16 mouse cellular contexts compared by ENCODE assay signal in genomic region chr10:60595166-60595565, GRCm38 (mm10).
DNase-seq lines count a peak whose midpoint lies in the region; ATAC-seq lines count a peak whose summit lies in the region.
"Had no signal": no experiment of that assay in that cellular context is flagged by ENCODE, and none has a peak within 500 bp of the region (broad histone marks: within the 10 kb centered on the region; RNA-seq: fewer than 3 reads in every experiment).

No protein-coding gene starts in this region.

- peaks cover 17% of the 10 kb centered on the region for H3K4me1 ChIP-seq in forebrain, embryonic 14.5 days (ENCODE audit: control insufficient read depth, insufficient read depth, low read length)
- H3K4me1 ChIP-seq in forebrain, embryonic 11.5 days (replicated peaks; ENCODE audit: control insufficient read depth, insufficient read depth, low read length) = peaks cover 16% of the 10 kb centered on the region
- peaks cover 9% of the 10 kb centered on the region for H3K4me1 ChIP-seq in hindbrain, embryonic 16.5 days (ENCODE audit: control insufficient read depth, insufficient read depth, low read depth, low read length)
- peaks cover 14% of the 10 kb centered on the region for H3K4me1 ChIP-seq in hindbrain, embryonic 10.5 days (replicated peaks)
- peaks cover 34% of the 10 kb centered on the region for H3K4me1 ChIP-seq in neural tube, embryonic 15.5 days

- no peak for ATAC-seq in forebrain, embryonic 14.5 days
- no peak for ATAC-seq in forebrain, embryonic 11.5 days (replicated peaks; ENCODE audit: low FRiP score)
- ATAC-seq in hindbrain, embryonic 16.5 days = peak; percentile 80
- ATAC-seq in neural tube, embryonic 15.5 days (ENCODE audit: low FRiP score) = 0 out of 2 replicates have a peak, but pooled peaks have one; percentile 33

- H3K36me3 ChIP-seq in forebrain, embryonic 14.5 days (ENCODE audit: control insufficient read depth, insufficient read depth, low read length) = no peaks in the 10 kb centered on the region
- no peaks in the 10 kb centered on the region for H3K36me3 ChIP-seq in forebrain, embryonic 11.5 days (ENCODE audit: control insufficient read depth, insufficient read depth, low read length)
- H3K36me3 ChIP-seq in hindbrain, embryonic 16.5 days (ENCODE audit: control insufficient read depth, insufficient read depth, low read length) = no peaks in the 10 kb centered on the region
- H3K36me3 ChIP-seq in hindbrain, embryonic 10.5 days = no peaks in the 10 kb centered on the region
- H3K36me3 ChIP-seq in neural tube, embryonic 15.5 days = no peaks in the 10 kb centered on the region
- H3K36me3 ChIP-seq: limb, embryonic 12.5 days had no signal

- DNase-seq in forebrain, embryonic 14.5 days (ENCODE audit: low spot score) = peak; percentile 51
- DNase-seq in forebrain, embryonic 11.5 days (ENCODE audit: low spot score) = no peak
- no peak for DNase-seq in hindbrain, embryonic 10.5 days (ENCODE audit: low spot score)
- DNase-seq in neural tube, embryonic 10.5 days (ENCODE audit: extremely low spot score, low spot score) = no peak
- DNase-seq in cerebellum, postnatal 36 days = peak; percentile 6 to 18
- no peak for DNase-seq in spleen, adult 18-20 months
- DNase-seq: heart, postnatal 4 days; midbrain, embryonic 14.5 days; thymus, postnatal 36 days had no signal

- H3K9me3 ChIP-seq in forebrain, embryonic 14.5 days (replicated peaks; ENCODE audit: control insufficient read depth, low read length) = no peaks in the 10 kb centered on the region
- H3K9me3 ChIP-seq in forebrain, embryonic 11.5 days (ENCODE audit: control insufficient read depth, low read length) = no peaks in the 10 kb centered on the region
- no peaks in the 10 kb centered on the region for H3K9me3 ChIP-seq in hindbrain, embryonic 16.5 days (ENCODE audit: control insufficient read depth, low read length)
- H3K9me3 ChIP-seq in hindbrain, embryonic 10.5 days = no peaks in the 10 kb centered on the region
- H3K9me3 ChIP-seq in neural tube, embryonic 15.5 days (replicated peaks) = no peaks in the 10 kb centered on the region
- H3K9me3 ChIP-seq: limb, embryonic 12.5 days had no signal

- no peak overlapping the region for H3K4me2 ChIP-seq in forebrain, embryonic 14.5 days (ENCODE audit: low read length)
- H3K4me2 ChIP-seq in forebrain, embryonic 11.5 days (ENCODE audit: low read depth, low read length, severe bottlenecking) = no peak overlapping the region
- H3K4me2 ChIP-seq in hindbrain, embryonic 16.5 days (ENCODE audit: low read length) = no peak overlapping the region
- no peak overlapping the region for H3K4me2 ChIP-seq in neural tube, embryonic 15.5 days
- H3K4me2 ChIP-seq: heart, embryonic 11.5 days; limb, embryonic 12.5 days had no signal

- no peak overlapping the region for H3K27ac ChIP-seq in forebrain, embryonic 14.5 days (ENCODE audit: low read depth, low read length)
- no peak overlapping the region for H3K27ac ChIP-seq in forebrain, embryonic 11.5 days (ENCODE audit: low read depth, low read length)
- H3K27ac ChIP-seq in hindbrain, embryonic 16.5 days (ENCODE audit: low read depth, low read length) = no peak overlapping the region
- no peak overlapping the region for H3K27ac ChIP-seq in hindbrain, embryonic 10.5 days
- H3K27ac ChIP-seq in neural tube, embryonic 15.5 days (replicated peaks) = no peak overlapping the region
- H3K27ac ChIP-seq: kidney, postnatal 0 days; limb, embryonic 12.5 days; macrophage had no signal

- no peak overlapping the region for H3K9ac ChIP-seq in forebrain, embryonic 14.5 days (ENCODE audit: low read length)
- H3K9ac ChIP-seq in forebrain, embryonic 11.5 days (ENCODE audit: low read length) = no peak overlapping the region
- no peak overlapping the region for H3K9ac ChIP-seq in hindbrain, embryonic 16.5 days (ENCODE audit: low read depth, low read length)
- no peak overlapping the region for H3K9ac ChIP-seq in neural tube, embryonic 15.5 days (replicated peaks)
- H3K9ac ChIP-seq: limb, embryonic 12.5 days had no signal

- WGBS in forebrain, embryonic 14.5 days = 39% methylated on average over 6 of the region's 6 CpGs
- WGBS in forebrain, embryonic 11.5 days = 84% methylated on average over 6 of the region's 6 CpGs
- WGBS in hindbrain, embryonic 16.5 days = 59% methylated on average over 6 of the region's 6 CpGs
- WGBS in hindbrain, embryonic 10.5 days = 76% methylated on average over 6 of the region's 6 CpGs
- 47% methylated on average over 6 of the region's 6 CpGs for WGBS in neural tube, embryonic 15.5 days

- H3K4me3 ChIP-seq in forebrain, embryonic 14.5 days (ENCODE audit: low read depth, low read length) = no peak overlapping the region
- no peak overlapping the region for H3K4me3 ChIP-seq in forebrain, embryonic 11.5 days (ENCODE audit: low read depth, low read length)
- H3K4me3 ChIP-seq in hindbrain, embryonic 16.5 days (ENCODE audit: low read length) = no peak overlapping the region
- no peak overlapping the region for H3K4me3 ChIP-seq in hindbrain, embryonic 10.5 days
- H3K4me3 ChIP-seq in neural tube, embryonic 15.5 days (replicated peaks) = no peak overlapping the region
- H3K4me3 ChIP-seq: erythroblast, embryonic 14.5 days; limb, embryonic 12.5 days had no signal

- peaks cover 4% of the 10 kb centered on the region for H3K27me3 ChIP-seq in forebrain, embryonic 14.5 days (replicated peaks; ENCODE audit: control insufficient read depth, insufficient read depth, low read length)
- peaks cover 21% of the 10 kb centered on the region for H3K27me3 ChIP-seq in forebrain, embryonic 11.5 days (ENCODE audit: control insufficient read depth, insufficient read depth, low read length)
- H3K27me3 ChIP-seq in hindbrain, embryonic 16.5 days (replicated peaks; ENCODE audit: control insufficient read depth, insufficient read depth, low read length) = peaks cover 10% of the 10 kb centered on the region
- peaks cover 50% of the 10 kb centered on the region for H3K27me3 ChIP-seq in hindbrain, embryonic 10.5 days (ENCODE audit: insufficient read depth, poor library complexity, severe bottlenecking)
- peaks cover 83% of the 10 kb centered on the region for H3K27me3 ChIP-seq in neural tube, embryonic 15.5 days (replicated peaks)

Comparison
In these comparisons a context has a peak if more than half of its experiments do, and no peak if none do; other contexts are left out.
1. DNase-seq: peak in forebrain, embryonic 14.5 days (single experiment) and cerebellum, postnatal 36 days (2 of 2); none in forebrain, embryonic 11.5 days (single experiment), hindbrain, embryonic 10.5 days (single experiment), neural tube, embryonic 10.5 days (single experiment) and spleen, adult 18-20 months (0 of 2).
2. ATAC-seq: peak in hindbrain, embryonic 16.5 days (single experiment) and neural tube, embryonic 15.5 days (single experiment); none in forebrain, embryonic 14.5 days (single experiment) and forebrain, embryonic 11.5 days (single experiment).